Mouse (Mus musculus): ENCODE results near the gene H2-T3. TPM values are rescaled to one million over a fixed set of nuclear protein-coding genes. Genes with fewer than 3 reads are reported as not detected.
"Not testable (repeated sequence)": the region's sequence is repeated elsewhere in the genome, so short reads cannot be mapped to it uniquely, and the experiment has no call there.

The H2-T3 gene
- polyA plus RNA-seq, 1 experiment: not detected

DNA sequence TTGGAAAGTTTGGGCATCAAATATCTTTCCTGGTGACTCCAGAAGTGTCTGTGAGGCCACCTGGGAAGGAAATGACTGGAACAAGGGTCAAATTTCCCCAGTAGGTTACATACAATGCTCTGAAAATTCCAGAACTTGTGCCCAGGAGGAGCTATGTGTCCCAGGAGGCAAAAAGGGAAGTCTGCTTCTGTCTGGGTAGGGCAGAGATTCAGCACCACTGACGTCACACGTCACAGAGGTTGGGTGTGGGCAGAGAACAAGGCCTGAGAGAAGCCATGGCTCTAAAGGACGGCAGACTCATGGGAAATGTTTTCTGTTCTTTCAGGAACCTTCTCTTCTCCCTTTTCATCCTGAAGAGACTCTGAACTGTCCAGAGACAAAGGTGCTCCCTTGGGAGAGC is 2.5 kb downstream of the H2-T3 start:
- Histone ChIP-seq H3K27ac (ENCODE audit: insufficient read depth, low read length) (no peak overlapping the region), H3K4me3 (ENCODE audit: insufficient read depth, low read length) (no peak overlapping the region), H3K4me1 (ENCODE audit: control insufficient read depth, insufficient read depth, low read length) (no peaks in the 10 kb centered on the region)
- no peak for TF ChIP-seq POLR2A (IDR thresholded peaks at IDR 0.05; ENCODE audit: low read depth, low read length)
- no peak for TF ChIP-seq CTCF (IDR thresholded peaks at IDR 0.05; ENCODE audit: borderline replicate concordance, insufficient read depth, low read length)

DNA sequence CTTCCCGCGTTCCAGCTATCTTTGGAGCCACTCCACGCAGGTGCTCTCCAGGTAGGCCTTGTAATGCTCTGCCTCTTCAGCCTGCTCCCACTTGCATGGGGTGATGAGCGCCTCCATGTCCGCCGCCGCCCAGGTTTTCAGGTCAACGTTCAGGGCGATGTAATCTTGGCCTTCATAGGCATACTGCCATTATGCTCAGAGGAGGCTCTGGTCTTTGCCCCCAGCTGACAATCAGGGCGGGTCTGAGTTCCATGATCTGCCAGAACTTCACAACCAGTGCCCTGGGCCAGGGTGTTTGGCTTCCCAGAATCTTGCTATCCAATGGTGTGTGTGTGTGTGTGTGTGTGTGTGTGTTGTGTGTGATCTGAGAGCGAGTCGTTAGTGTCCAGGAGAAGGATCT is 7.9 kb downstream of the H2-T3 start:
- Histone ChIP-seq H3K27ac (ENCODE audit: insufficient read depth, low read length) (no peak overlapping the region), H3K4me3 (ENCODE audit: insufficient read depth, low read length) (no peak overlapping the region), H3K4me1 (ENCODE audit: control insufficient read depth, insufficient read depth, low read length) (no peaks in the 10 kb centered on the region)
- no peak for TF ChIP-seq CTCF (IDR thresholded peaks at IDR 0.05; ENCODE audit: borderline replicate concordance, insufficient read depth, low read length)
- TF ChIP-seq POLR2A (IDR thresholded peaks at IDR 0.05; ENCODE audit: low read depth, low read length): no peak

- not testable (repeated sequence) for H3K27ac ChIP-seq (ENCODE audit: insufficient read depth, low read length); H3K4me1 ChIP-seq (ENCODE audit: control insufficient read depth, insufficient read depth, low read length); H3K4me3 ChIP-seq (ENCODE audit: insufficient read depth, low read length)
These were observed 10.6 kb downstream of the H2-T3 start for GRCm38 (mm10) chr17:36179446-36179845.

DNA sequence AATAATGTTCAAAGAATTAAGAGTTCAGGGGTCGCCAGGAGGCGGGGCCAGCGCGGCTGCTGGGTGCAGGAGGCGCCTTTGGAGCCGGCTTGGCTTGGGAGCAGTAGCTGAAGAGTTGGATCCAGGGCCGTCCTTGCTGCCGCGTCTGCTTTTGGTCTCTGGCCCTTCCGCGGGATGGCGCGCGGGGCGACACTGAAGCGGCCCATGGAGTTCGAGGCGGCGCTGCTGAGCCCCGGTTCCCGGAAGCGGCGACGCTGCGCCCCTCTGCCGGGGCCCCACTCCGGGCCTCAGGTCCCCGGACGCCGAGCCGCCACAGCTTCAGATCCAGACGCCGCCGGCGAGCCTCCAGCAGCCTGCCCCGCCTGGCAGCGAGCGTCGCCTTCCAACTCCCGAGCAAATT is 11.1 kb downstream of the H2-T3 start:
- H3K4me1 ChIP-seq (ENCODE audit: control insufficient read depth, insufficient read depth, low read length); H3K4me3 ChIP-seq (ENCODE audit: insufficient read depth, low read length); H3K27ac ChIP-seq (ENCODE audit: insufficient read depth, low read length): not testable (repeated sequence)

- not testable (repeated sequence) for H3K4me3 ChIP-seq (ENCODE audit: insufficient read depth, low read length); H3K4me1 ChIP-seq (ENCODE audit: control insufficient read depth, insufficient read depth, low read length); H3K27ac ChIP-seq (ENCODE audit: insufficient read depth, low read length)
These were observed 14.0 kb downstream of the H2-T3 start for GRCm38 (mm10) chr17:36176132-36176531.

DNA sequence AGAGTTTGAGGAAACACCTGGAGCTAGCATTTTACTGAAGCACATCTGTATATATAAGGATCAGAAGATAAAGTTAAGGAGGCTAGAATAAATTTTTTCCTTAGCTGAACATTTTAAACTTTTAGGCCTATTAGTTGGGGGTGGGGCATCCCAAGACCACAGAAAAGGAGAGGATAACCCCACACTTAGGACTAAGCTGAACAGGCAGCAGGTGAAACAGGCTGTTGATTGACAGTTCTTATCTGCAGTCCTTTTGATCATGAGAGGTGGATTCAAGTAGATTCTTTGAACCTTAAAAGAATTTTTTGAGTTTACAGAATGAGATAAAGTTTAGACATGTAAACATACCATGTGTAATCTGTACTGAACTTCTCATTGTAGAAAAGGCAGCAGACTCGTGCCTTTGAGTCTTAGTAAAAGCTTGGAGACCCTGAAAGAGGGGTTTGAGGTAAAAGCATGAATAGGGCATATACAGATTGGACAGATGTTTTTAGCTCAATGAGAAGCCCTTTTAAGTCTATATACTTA is 19.7 kb downstream of the H2-T3 start:
- TF ChIP-seq CTCF (IDR thresholded peaks at IDR 0.05; ENCODE audit: borderline replicate concordance, insufficient read depth, low read length): no peak
- TF ChIP-seq POLR2A (IDR thresholded peaks at IDR 0.05; ENCODE audit: low read depth, low read length): no peak
- no peak overlapping the region for H3K27ac ChIP-seq (ENCODE audit: insufficient read depth, low read length)
- H3K4me3 ChIP-seq (ENCODE audit: insufficient read depth, low read length): no peak overlapping the region
- no peaks in the 10 kb centered on the region for H3K4me1 ChIP-seq (ENCODE audit: control insufficient read depth, insufficient read depth, low read length)

- Histone ChIP-seq H3K4me1 (ENCODE audit: control insufficient read depth, insufficient read depth, low read length) (no peaks in the 10 kb centered on the region), H3K4me3 (ENCODE audit: insufficient read depth, low read length) (no peak overlapping the region), H3K27ac (ENCODE audit: insufficient read depth, low read length) (no peak overlapping the region)
- no peak for TF ChIP-seq CTCF (IDR thresholded peaks at IDR 0.05; ENCODE audit: borderline replicate concordance, insufficient read depth, low read length)
- TF ChIP-seq POLR2A (IDR thresholded peaks at IDR 0.05; ENCODE audit: low read depth, low read length): no peak
These were observed 20.3 kb downstream of the H2-T3 start for GRCm38 (mm10) chr17:36169753-36170152.

DNA sequence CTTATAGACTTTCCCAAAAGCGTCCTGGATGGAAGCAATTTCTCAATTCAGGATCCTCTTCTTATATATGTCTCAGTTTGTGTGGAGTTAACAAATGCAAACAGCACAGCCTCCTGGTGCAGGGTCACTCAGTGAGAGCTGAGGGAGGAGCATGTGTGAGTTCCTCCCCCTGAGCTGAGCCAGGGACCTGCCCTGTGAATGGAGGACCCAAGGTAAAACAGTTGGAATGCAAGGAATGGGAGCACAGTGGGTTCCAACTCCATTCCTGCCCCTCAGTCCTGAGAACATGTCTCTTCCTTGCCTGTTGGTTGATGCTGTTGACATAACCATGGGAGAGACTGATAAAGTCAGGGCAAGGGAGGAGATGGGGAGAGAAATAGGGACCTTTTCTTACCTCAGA is 21.0 kb downstream of the H2-T3 start:
- H3K4me1 ChIP-seq (ENCODE audit: control insufficient read depth, insufficient read depth, low read length); H3K27ac ChIP-seq (ENCODE audit: insufficient read depth, low read length); H3K4me3 ChIP-seq (ENCODE audit: insufficient read depth, low read length): not testable (repeated sequence)

DNA sequence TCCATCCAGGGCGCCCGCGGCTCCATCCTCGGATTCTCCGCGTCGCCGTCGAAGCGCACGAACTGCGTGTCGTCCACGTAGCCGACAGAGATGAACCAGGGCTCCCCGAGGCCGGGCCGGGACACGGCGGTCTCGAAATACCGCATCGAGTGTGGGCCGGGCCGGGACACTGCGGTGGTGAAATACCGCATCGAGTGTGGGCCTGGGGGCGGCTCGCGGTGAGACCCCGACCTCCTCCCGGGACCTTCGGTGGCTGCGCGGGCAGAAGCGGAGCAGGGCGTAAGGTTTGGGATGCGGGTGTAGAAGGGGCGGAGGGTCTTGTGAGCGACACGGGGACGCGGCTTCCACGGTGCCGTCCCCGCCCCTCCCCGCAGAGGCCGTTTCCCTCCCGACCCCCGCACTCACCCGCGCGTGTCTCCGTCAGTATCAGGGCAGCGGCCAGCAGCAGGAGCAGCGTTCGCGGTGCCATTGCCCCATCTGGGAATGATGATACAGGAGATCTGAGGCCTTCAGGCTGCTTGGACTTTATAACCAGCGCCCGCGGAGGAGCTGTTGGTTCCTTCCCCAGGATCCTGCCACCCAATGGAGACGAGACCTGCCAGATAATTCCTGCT is 21.9 kb downstream of the H2-T3 start, which contains the start of gene Gm8909:
Gene Gm8909, minus strand, starts transcription at position 499 of the 614 bp plus-strand sequence.
- no peaks in the 10 kb centered on the region for H3K4me1 ChIP-seq (ENCODE audit: control insufficient read depth, insufficient read depth, low read length)
- H3K27ac ChIP-seq (ENCODE audit: insufficient read depth, low read length): no peak within 1 kb of the TSS
- TF ChIP-seq POLR2A (IDR thresholded peaks at IDR 0.05; ENCODE audit: low read depth, low read length) (no peak), CTCF (IDR thresholded peaks at IDR 0.05; ENCODE audit: borderline replicate concordance, insufficient read depth, low read length) (no peak)
- peak within 1 kb of the TSS; percentile 32 for H3K4me3 ChIP-seq (ENCODE audit: insufficient read depth, low read length)

GRCm38 (mm10) chr17:36167306-36168038 is 22.6 kb downstream of the H2-T3 start:
- TF ChIP-seq POLR2A (IDR thresholded peaks at IDR 0.05; ENCODE audit: low read depth, low read length) (no peak), CTCF (IDR thresholded peaks at IDR 0.05; ENCODE audit: borderline replicate concordance, insufficient read depth, low read length) (no peak)
- Histone ChIP-seq H3K27ac (ENCODE audit: insufficient read depth, low read length) (no peak overlapping the region), H3K4me3 (ENCODE audit: insufficient read depth, low read length) (peak overlapping the region; percentile 32)

DNA sequence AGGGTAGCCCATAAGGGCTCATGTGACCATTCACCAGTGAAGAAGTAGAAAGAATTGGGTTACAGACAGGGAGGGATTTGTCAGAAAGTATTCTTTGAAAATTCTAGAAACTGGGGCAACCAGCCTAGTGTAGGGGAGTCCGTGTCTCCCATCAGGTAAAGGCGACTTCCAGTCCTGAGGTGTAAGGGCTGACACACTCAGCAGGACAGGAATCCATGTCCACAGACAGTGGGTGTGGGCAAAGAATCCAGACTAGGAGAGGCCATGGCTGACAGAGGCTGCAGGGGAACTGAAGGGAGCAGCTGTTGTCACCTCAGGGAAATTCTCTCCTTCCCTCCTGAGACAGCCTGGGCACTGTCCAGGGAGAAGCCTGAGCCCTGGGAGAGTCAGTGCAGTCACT is 23.2 kb downstream of the H2-T3 start:
- not testable (repeated sequence) for H3K4me3 ChIP-seq (ENCODE audit: insufficient read depth, low read length); H3K27ac ChIP-seq (ENCODE audit: insufficient read depth, low read length); H3K4me1 ChIP-seq (ENCODE audit: control insufficient read depth, insufficient read depth, low read length)

More at GRCm38 (mm10) chr17:36167306-36168038, 22.6 kb downstream of the H2-T3 start:
- no peaks in the 10 kb centered on the region for H3K4me1 ChIP-seq (ENCODE audit: control insufficient read depth, insufficient read depth, low read length)

Data from embryonic fibroblast, embryonic 13.5 days (primary cell).